Mouse (Mus musculus): ENCODE results near the gene Exoc3l4. TPM values are rescaled to one million over a fixed set of nuclear protein-coding genes. Genes with fewer than 3 reads are reported as not detected.

The Exoc3l4 gene
- polyA plus RNA-seq, 1 experiment, result 10.0 TPM

- Histone ChIP-seq H3K27me3 (ENCODE audit: control insufficient read depth, insufficient read depth, low read length) (no peaks in the 10 kb centered on the region), H3K4me3 (replicated peaks; ENCODE audit: insufficient read depth, low read depth, low read length) (no peak overlapping the region), H3K27ac (ENCODE audit: insufficient read depth, low read length) (no peak overlapping the region), H3K4me1 (ENCODE audit: control insufficient read depth, insufficient read depth, low read length) (no peaks in the 10 kb centered on the region)
- DNase-seq, result no peak
- 73% methylated on average over 5 of the region's 5 CpGs for WGBS
- no peak for TF ChIP-seq POLR2A (IDR thresholded peaks at IDR 0.05; ENCODE audit: borderline replicate concordance, insufficient read depth, low read length)
- TF ChIP-seq CTCF (IDR thresholded peaks at IDR 0.05; ENCODE audit: borderline replicate concordance, insufficient read depth, low read depth, low read length), result no peak
Measured at GRCm38 (mm10) chr12:111437222-111437900, 20.5 kb downstream of the Exoc3l4 start.

- no peak overlapping the region for H3K27ac ChIP-seq (ENCODE audit: insufficient read depth, low read length)
- TF ChIP-seq CTCF (IDR thresholded peaks at IDR 0.05; ENCODE audit: borderline replicate concordance, insufficient read depth, low read depth, low read length) (no peak), POLR2A (IDR thresholded peaks at IDR 0.05; ENCODE audit: borderline replicate concordance, insufficient read depth, low read length) (no peak)
- H3K4me1 ChIP-seq (ENCODE audit: control insufficient read depth, insufficient read depth, low read length), result no peaks in the 10 kb centered on the region
- no peak overlapping the region for H3K4me3 ChIP-seq (replicated peaks; ENCODE audit: insufficient read depth, low read depth, low read length)
- H3K27me3 ChIP-seq (ENCODE audit: control insufficient read depth, insufficient read depth, low read length), result no peaks in the 10 kb centered on the region
- WGBS, result 86% methylated on average over 6 of the region's 6 CpGs
- DNase-seq, result no peak
Measured at GRCm38 (mm10) chr12:111438850-111439249, 22.0 kb downstream of the Exoc3l4 start.

- WGBS, result 91% methylated on average over 9 of the region's 9 CpGs
- no peak overlapping the region for H3K4me3 ChIP-seq (replicated peaks; ENCODE audit: insufficient read depth, low read depth, low read length)
- no peaks in the 10 kb centered on the region for H3K4me1 ChIP-seq (ENCODE audit: control insufficient read depth, insufficient read depth, low read length)
- no peak overlapping the region for H3K27ac ChIP-seq (ENCODE audit: insufficient read depth, low read length)
- H3K27me3 ChIP-seq (ENCODE audit: control insufficient read depth, insufficient read depth, low read length), result peaks cover 2% of the 10 kb centered on the region; the same call in 1 of the 2 replicates
- no peak for DNase-seq
- TF ChIP-seq POLR2A (IDR thresholded peaks at IDR 0.05; ENCODE audit: borderline replicate concordance, insufficient read depth, low read length) (no peak), CTCF (IDR thresholded peaks at IDR 0.05; ENCODE audit: borderline replicate concordance, insufficient read depth, low read depth, low read length) (no peak)
Measured at GRCm38 (mm10) chr12:111440701-111441373, 24.0 kb downstream of the Exoc3l4 start.

DNA sequence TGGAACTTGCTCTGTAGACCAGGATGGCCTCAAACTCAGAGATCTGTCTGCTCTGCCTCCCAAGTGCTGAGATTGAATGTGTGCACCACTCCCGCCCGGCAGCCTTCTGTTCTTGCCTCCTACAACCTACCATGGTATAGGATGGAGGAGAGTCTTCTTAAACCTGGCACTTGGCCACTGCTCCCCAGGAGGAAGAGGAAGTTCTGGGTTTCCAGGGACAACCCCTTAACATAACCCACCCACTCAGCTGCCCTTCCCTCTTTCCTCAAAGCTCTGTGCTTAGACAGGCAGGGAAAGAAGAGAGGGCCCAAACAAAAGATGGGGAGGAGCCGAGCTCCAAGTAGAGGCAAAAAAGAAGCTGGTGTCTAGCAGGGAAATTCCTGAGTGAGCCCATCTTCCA lies 24.7 kb downstream of the Exoc3l4 start:
- Histone ChIP-seq H3K4me3 (replicated peaks; ENCODE audit: insufficient read depth, low read depth, low read length) (no peak overlapping the region), H3K4me1 (ENCODE audit: control insufficient read depth, insufficient read depth, low read length) (no peaks in the 10 kb centered on the region), H3K27me3 (ENCODE audit: control insufficient read depth, insufficient read depth, low read length) (peaks cover 2% of the 10 kb centered on the region; the same call in 1 of the 2 replicates), H3K27ac (ENCODE audit: insufficient read depth, low read length) (no peak overlapping the region)
- DNase-seq, result no peak
- WGBS, result 61% methylated on average over 3 of the region's 3 CpGs
- TF ChIP-seq CTCF (IDR thresholded peaks at IDR 0.05; ENCODE audit: borderline replicate concordance, insufficient read depth, low read depth, low read length) (no peak), POLR2A (IDR thresholded peaks at IDR 0.05; ENCODE audit: borderline replicate concordance, insufficient read depth, low read length) (no peak)

- no peak for DNase-seq
- 2% methylated on average over 48 of the region's 48 CpGs for WGBS
Measured at GRCm38 (mm10) chr12:111442309-111443010, 25.6 kb downstream of the Exoc3l4 start, which contains the start of gene Tnfaip2. TSS of gene Tnfaip2 (plus strand) at chr12:111442469.

GRCm38 (mm10) chr12:111443011-111443870 lies 26.4 kb downstream of the Exoc3l4 start:
- TF ChIP-seq POLR2A (IDR thresholded peaks at IDR 0.05; ENCODE audit: borderline replicate concordance, insufficient read depth, low read length) (no peak), CTCF (IDR thresholded peaks at IDR 0.05; ENCODE audit: borderline replicate concordance, insufficient read depth, low read depth, low read length) (no peak)
- Histone ChIP-seq H3K4me1 (ENCODE audit: control insufficient read depth, insufficient read depth, low read length) (0 out of 2 replicates have a peak, but pooled peaks cover 2% of the 10 kb centered on the region), H3K27ac (ENCODE audit: insufficient read depth, low read length) (no peak overlapping the region), H3K4me3 (replicated peaks; ENCODE audit: insufficient read depth, low read depth, low read length) (no peak overlapping the region), H3K27me3 (ENCODE audit: control insufficient read depth, insufficient read depth, low read length) (peaks cover 2% of the 10 kb centered on the region; the same call in 1 of the 2 replicates)
- 41% methylated on average over 15 of the region's 15 CpGs for WGBS
- DNase-seq, result no peak

More at GRCm38 (mm10) chr12:111442309-111443010, 25.6 kb downstream of the Exoc3l4 start, which contains the start of gene Tnfaip2:
- H3K4me3 ChIP-seq (replicated peaks; ENCODE audit: insufficient read depth, low read depth, low read length), result no peak within 1 kb of the TSS
- peaks cover 2% of the 10 kb centered on the region; the same call in 1 of the 2 replicates for H3K27me3 ChIP-seq (ENCODE audit: control insufficient read depth, insufficient read depth, low read length)
- no peak within 1 kb of the TSS for H3K27ac ChIP-seq (ENCODE audit: insufficient read depth, low read length)
- TF ChIP-seq POLR2A (IDR thresholded peaks at IDR 0.05; ENCODE audit: borderline replicate concordance, insufficient read depth, low read length), result no peak
- TF ChIP-seq CTCF (IDR thresholded peaks at IDR 0.05; ENCODE audit: borderline replicate concordance, insufficient read depth, low read depth, low read length), result no peak
- H3K4me1 ChIP-seq (ENCODE audit: control insufficient read depth, insufficient read depth, low read length), result no peaks in the 10 kb centered on the region

Measured in cerebellum, adult 2 months (tissue).